Mouse (Mus musculus) embryonic stem cell, embryonic (primary cell): Measurements from ENCODE around the gene Ccdc89.

ENCODE experiments used
- CTCF ChIA-PET, 4 experiments: fragments of 300-600 bp in 2 of 4; fragments of 350-600 bp in 2 of 4; sonication (Branson Sonifier 250); formaldehyde crosslinking; loops; one replicate each; lab custom pipeline; 2022; ENCODE audit warnings: inconsistent platforms in 2 of 4; lab: Charles Lee
- POLR2A ChIA-PET, 4 experiments: fragments of 300-600 bp in 2 of 4; fragments of 350-600 bp in 2 of 4; sonication (Branson Sonifier 250); formaldehyde crosslinking; loops; one replicate each; lab custom pipeline; 2022; ENCODE audit warnings: antibody characterized with exemption in 4 of 4, inconsistent platforms in 1 of 4; lab: Charles Lee

Ccdc89 gene

GRCm38 (mm10) chr7:90426020-90427001 is at the start of gene Ccdc89:
TSS of gene Ccdc89 (plus strand) at chr7:90426577.
- CTCF ChIA-PET = interaction anchor here in 2 of 4 experiments (0.7 to 1.9 kb wide), 3 partner anchors 17 to 1006 kb away, joined by 3 to 9 read pairs (median 4); no protein-coding TSS in a partner anchor
- POLR2A ChIA-PET = interaction anchor here (0.5 to 3.2 kb wide), 13 partner anchors 12 to 908 kb away, joined by 3 to 24 read pairs (median 4); partner anchors contain the start of genes Crebzf (in 1 of the 4), Eed (in 1 of the 4), Hikeshi (in 1 of the 4) and Tmem126a (in 1 of the 4)

- POLR2A ChIA-PET = interaction anchor here in 1 of 4 experiments (0.6 kb wide), 1 partner anchor 14 kb away, joined by 4 read pairs; no protein-coding TSS in a partner anchor
- CTCF ChIA-PET = interaction anchor here in 1 of 4 experiments (0.7 kb wide), 1 partner anchor 1086 kb away, joined by 10 read pairs; no protein-coding TSS in a partner anchor
These were observed 42.0 kb upstream of the Ccdc89 start for GRCm38 (mm10) chr7:90384411-90384810.

- CTCF ChIA-PET = interaction anchor here in 1 of 4 experiments (0.5 kb wide), 1 partner anchor 20 kb away, joined by 3 read pairs; no protein-coding TSS in a partner anchor
These were observed 39.4 kb upstream of the Ccdc89 start for GRCm38 (mm10) chr7:90386885-90387459.

GRCm38 (mm10) chr7:90389765-90390164 is 36.6 kb upstream of the Ccdc89 start:
- ChIA-PET CTCF (no interaction called here), POLR2A (interaction anchor here in 1 of 4 experiments (0.6 to 1.3 kb wide), 3 partner anchors 8 to 53 kb away, joined by 3 to 11 read pairs (median 4); partner anchors contain the start of gene Crebzf)

More at GRCm38 (mm10) chr7:90386885-90387459, 39.4 kb upstream of the Ccdc89 start:
- POLR2A ChIA-PET = no interaction called here

- CTCF ChIA-PET = interaction anchor here in 1 of 4 experiments (0.6 kb wide), 1 partner anchor 524 kb away, joined by 5 read pairs; no protein-coding TSS in a partner anchor
- POLR2A ChIA-PET = no interaction called here
These were observed 31.3 kb upstream of the Ccdc89 start for GRCm38 (mm10) chr7:90395073-90395472.

GRCm38 (mm10) chr7:90395928-90396327 is 30.4 kb upstream of the Ccdc89 start:
- ChIA-PET POLR2A (interaction anchor here in 1 of 4 experiments (0.6 kb wide), 1 partner anchor 61 kb away, joined by 3 read pairs; no protein-coding TSS in a partner anchor), CTCF (no interaction called here)

- ChIA-PET CTCF (interaction anchor here in 2 of 4 experiments (0.8 to 1.6 kb wide), 6 partner anchors 9 to 932 kb away, joined by 3 to 9 read pairs (median 4); partner anchors contain the start of gene Sytl2 (in 1 of the 2)), POLR2A (interaction anchor here in 1 of 4 experiments (0.6 kb wide), 1 partner anchor 190 kb away, joined by 5 read pairs; no protein-coding TSS in a partner anchor)
These were observed 16.4 kb upstream of the Ccdc89 start for GRCm38 (mm10) chr7:90409934-90410333.

GRCm38 (mm10) chr7:90427006-90427405 is 629 bp downstream of the Ccdc89 start:
- ChIA-PET POLR2A (interaction anchor here (0.6 to 3.2 kb wide), 12 partner anchors 11 to 486 kb away, joined by 3 to 24 read pairs (median 4); partner anchors contain the start of genes Crebzf (in 1 of the 4), Eed (in 1 of the 4), Hikeshi (in 1 of the 4) and Tmem126a (in 1 of the 4)), CTCF (interaction anchor here in 2 of 4 experiments (0.7 to 1.9 kb wide), 3 partner anchors 17 to 1005 kb away, joined by 3 to 9 read pairs (median 4); no protein-coding TSS in a partner anchor)

GRCm38 (mm10) chr7:90432221-90432620 is 5.8 kb downstream of the Ccdc89 start:
- ChIA-PET POLR2A (no interaction called here), CTCF (no interaction called here)

GRCm38 (mm10) chr7:90440044-90440443 is 13.7 kb downstream of the Ccdc89 start:
- CTCF ChIA-PET = interaction anchor here in 1 of 4 experiments (0.5 kb wide), 1 partner anchor 1104 kb away, joined by 3 read pairs; no protein-coding TSS in a partner anchor
- POLR2A ChIA-PET = interaction anchor here in 2 of 4 experiments (0.7 to 1.4 kb wide), 4 partner anchors 11 to 17 kb away, joined by 3 to 4 read pairs (median 3); partner anchors contain the start of gene Tmem126a (in 2 of the 2)

GRCm38 (mm10) chr7:90442070-90442469 is 15.7 kb downstream of the Ccdc89 start:
- CTCF ChIA-PET = no interaction called here
- POLR2A ChIA-PET = interaction anchor here (0.6 to 3.5 kb wide), 11 partner anchors 9 to 419 kb away, joined by 3 to 33 read pairs (median 4); partner anchors contain the start of genes Ccdc89 (in 3 of the 4), Dlg2 (in 1 of the 4) and Tmem126b (in 1 of the 4)

GRCm38 (mm10) chr7:90442518-90443080 is 16.2 kb downstream of the Ccdc89 start, which contains the start of gene Crebzf:
TSS of gene Crebzf (plus strand) at chr7:90442729.
- ChIA-PET POLR2A (interaction anchor here (0.6 to 3.5 kb wide), 16 partner anchors 8 to 419 kb away, joined by 3 to 33 read pairs (median 6); partner anchors contain the start of genes Ccdc89 (in 3 of the 4), Tmem126a (in 2 of the 4), Dlg2 (in 1 of the 4) and Tmem126b (in 1 of the 4)), CTCF (no interaction called here)

- ChIA-PET CTCF (interaction anchor here in 1 of 4 experiments (1.4 kb wide), 1 partner anchor 13 kb away, joined by 3 read pairs; the partner anchor contains the start of gene Tmem126a), POLR2A (interaction anchor here in 3 of 4 experiments (0.6 to 3.5 kb wide), 19 partner anchors 7 to 551 kb away, joined by 3 to 33 read pairs (median 5); partner anchors contain the start of genes Tmem126a (in 3 of the 3), Tmem126b (in 2 of the 3), Ccdc89 (in 1 of the 3) and Dlg2 (in 1 of the 3))
These were observed 17.0 kb downstream of the Ccdc89 start for GRCm38 (mm10) chr7:90443101-90444091.

- CTCF ChIA-PET = interaction anchor here in 1 of 4 experiments (1.4 kb wide), 1 partner anchor 13 kb away, joined by 3 read pairs; the partner anchor contains the start of gene Tmem126a
- POLR2A ChIA-PET = interaction anchor here in 3 of 4 experiments (0.6 to 3.5 kb wide), 16 partner anchors 9 to 552 kb away, joined by 3 to 33 read pairs (median 4); partner anchors contain the start of genes Tmem126a (in 3 of the 3), Tmem126b (in 2 of the 3), Ccdc89 (in 1 of the 3) and Dlg2 (in 1 of the 3)
These were observed 17.8 kb downstream of the Ccdc89 start for GRCm38 (mm10) chr7:90444206-90444605.

GRCm38 (mm10) chr7:90456149-90456844 is 29.9 kb downstream of the Ccdc89 start:
- ChIA-PET POLR2A (interaction anchor here in 3 of 4 experiments (0.6 to 3.2 kb wide), 26 partner anchors 8 to 520 kb away, joined by 3 to 19 read pairs (median 4); partner anchors contain the start of genes Hikeshi (in 2 of the 3), Tmem126b (in 2 of the 3), Ccdc89 (in 1 of the 3) and Crebzf (in 1 of the 3)), CTCF (interaction anchor here in 1 of 4 experiments (0.6 kb wide), 1 partner anchor 12 kb away, joined by 3 read pairs; no protein-coding TSS in a partner anchor)
